ENCODE assay signal across 29 mouse cellular contexts in the genomic region with DNA sequence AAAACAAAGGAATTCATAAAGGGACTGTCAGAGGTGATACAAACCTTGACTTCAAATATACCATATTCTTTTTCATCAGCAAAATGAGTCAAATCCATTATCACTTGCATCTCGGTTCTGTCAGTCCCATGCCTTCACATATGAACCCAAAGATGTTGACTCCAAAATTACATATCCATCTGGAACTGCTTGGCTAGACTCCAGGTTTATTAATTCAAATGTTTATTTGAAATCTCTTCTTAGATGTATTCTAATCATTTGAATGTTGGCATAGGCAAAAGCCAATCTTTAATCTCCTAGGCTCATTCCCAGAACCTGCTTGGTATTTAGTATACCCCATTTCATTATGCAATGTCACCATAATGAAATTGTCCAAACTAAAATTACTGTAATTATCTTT.
"Had no signal": no experiment of that assay in that cellular context is flagged by ENCODE, and none has a peak within 500 bp of the region (broad histone marks: within the 10 kb centered on the region; RNA-seq: fewer than 3 reads in every experiment).

No protein-coding gene starts in this region.

- H3K4me1 ChIP-seq: heart, embryonic 10.5 days; heart, embryonic 12.5 days; hindbrain, embryonic 10.5 days; hindbrain, embryonic 12.5 days; intestine, embryonic 15.5 days; limb, embryonic 10.5 days; limb, embryonic 12.5 days; liver, embryonic 13.5 days; liver, embryonic 15.5 days had no signal

- DNase-seq: gastrocnemius, adult 2 months; gastrocnemius, postnatal 10 days; gastrocnemius, postnatal 25 days; heart, adult 18-20 months; heart, postnatal 10 days; heart, postnatal 4 days; kidney, adult 18-20 months; kidney, adult 8-10 months; kidney, postnatal 10 days; kidney, postnatal 25 days; kidney, postnatal 4 days; layer of hippocampus, adult 9-11 months; liver; liver, embryonic 13.5 days had no signal

- H3K9me3 ChIP-seq: heart, embryonic 10.5 days; heart, embryonic 12.5 days; hindbrain, embryonic 10.5 days; hindbrain, embryonic 12.5 days; intestine, embryonic 15.5 days; limb, embryonic 10.5 days; limb, embryonic 12.5 days; liver, embryonic 13.5 days; liver, embryonic 15.5 days had no signal

- H3K4me2 ChIP-seq: heart, embryonic 12.5 days; hindbrain, embryonic 12.5 days; hindbrain, embryonic 14.5 days; intestine, embryonic 15.5 days; limb, embryonic 12.5 days; liver, embryonic 11.5 days; liver, embryonic 13.5 days; liver, embryonic 15.5 days had no signal

- ATAC-seq: hindbrain, embryonic 16.5 days; inflammation-experienced regulatory T-cells, adult 6 months; intestine, embryonic 15.5 days; intestine, postnatal 0 days had no signal

- H3K27ac ChIP-seq: gastrocnemius, adult 2 months; heart, embryonic 10.5 days; hindbrain, embryonic 10.5 days; hindbrain, embryonic 12.5 days; hindbrain, embryonic 14.5 days; intestine, embryonic 15.5 days; layer of hippocampus, adult 2 months; left cerebral cortex, adult 2 months; limb, embryonic 10.5 days; limb, embryonic 12.5 days; liver, embryonic 13.5 days; liver, embryonic 15.5 days had no signal

- H3K27me3 ChIP-seq: heart, embryonic 12.5 days; hindbrain, embryonic 12.5 days; intestine, embryonic 15.5 days; limb, embryonic 12.5 days; liver, embryonic 13.5 days; liver, embryonic 15.5 days had no signal

- H3K9ac ChIP-seq: heart, embryonic 12.5 days; hindbrain, embryonic 12.5 days; hindbrain, embryonic 14.5 days; intestine, embryonic 15.5 days; limb, embryonic 12.5 days; liver, embryonic 13.5 days; liver, embryonic 15.5 days had no signal

- H3K36me3 ChIP-seq: heart, embryonic 10.5 days; heart, embryonic 12.5 days; hindbrain, embryonic 10.5 days; hindbrain, embryonic 12.5 days; intestine, embryonic 15.5 days; limb, embryonic 10.5 days; limb, embryonic 12.5 days; liver, embryonic 13.5 days; liver, embryonic 15.5 days had no signal

- H3K4me3 ChIP-seq: gastrocnemius, adult 2 months; heart, embryonic 10.5 days; heart, embryonic 12.5 days; hindbrain, embryonic 10.5 days; hindbrain, embryonic 12.5 days; intestine, embryonic 15.5 days; layer of hippocampus, adult 2 months; left cerebral cortex, adult 2 months; limb, embryonic 10.5 days; limb, embryonic 12.5 days; liver, embryonic 13.5 days; liver, embryonic 15.5 days had no signal
